Comparison of ENCODE assay signal across 23 mouse cellular contexts in the genomic region with DNA sequence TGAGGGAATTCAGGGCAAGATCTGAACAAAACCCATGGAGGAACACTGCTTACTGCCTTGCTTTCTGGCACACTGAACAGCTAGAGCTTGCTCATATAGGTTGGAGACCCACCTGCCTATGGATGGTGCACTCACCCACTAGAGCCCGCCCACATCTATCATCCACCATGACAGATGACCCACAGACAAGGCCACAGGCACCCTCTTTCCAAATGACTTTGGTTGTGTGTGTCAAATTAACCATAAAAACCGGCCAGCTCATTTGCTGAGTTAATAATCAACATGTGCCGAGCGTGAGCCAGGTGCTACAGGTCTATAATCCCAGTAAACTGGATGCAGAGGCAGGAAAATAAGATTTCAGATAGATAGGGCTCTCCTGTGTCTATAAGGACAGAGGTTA. TPM values are rescaled to one million over a fixed set of nuclear protein-coding genes. Genes with fewer than 3 reads are reported as not detected.
DNase-seq lines count a peak whose midpoint lies in the region; ATAC-seq and TF ChIP-seq lines count a peak whose summit lies in the region.
"Had no signal": no experiment of that assay in that cellular context is flagged by ENCODE, and none has a peak within 500 bp of the region (broad histone marks: within the 10 kb centered on the region; RNA-seq: fewer than 3 reads in every experiment).

No protein-coding gene starts in this region.

- no peak overlapping the region for H3K27ac ChIP-seq in midbrain, embryonic 11.5 days (ENCODE audit: low read depth, low read length)
- no peak overlapping the region for H3K27ac ChIP-seq in midbrain, embryonic 16.5 days (ENCODE audit: low read length)
- H3K27ac ChIP-seq in kidney, postnatal 0 days = peak overlapping the region; percentile 57
- peak overlapping the region; percentile 88 for H3K27ac ChIP-seq in small intestine, adult 2 months (ENCODE audit: insufficient read depth, low read depth, low read length)
- H3K27ac ChIP-seq in layer of hippocampus, adult 2 months = no peak overlapping the region
- H3K27ac ChIP-seq: embryonic facial prominence, embryonic 10.5 days; forebrain, embryonic 15.5 days; midbrain, embryonic 12.5 days had no signal

- TF ChIP-seq CTCF in kidney, postnatal 0 days (IDR thresholded peaks at IDR 0.05; ENCODE audit: low read depth) = no peak
- TF ChIP-seq CTCF in small intestine, adult 2 months (IDR thresholded peaks at IDR 0.05; ENCODE audit: extremely low read depth, insufficient read length, insufficient replicate concordance, low read depth, low read length) = no peak
- TF ChIP-seq CTCF in layer of hippocampus, adult 2 months (conservative IDR thresholded peaks at IDR 0.05) = no peak

- DNase-seq in midbrain, embryonic 11.5 days (ENCODE audit: low spot score, missing footprints) = peak; percentile 73
- DNase-seq in kidney, postnatal 0 days (ENCODE audit: low spot score) = no peak
- no peak for DNase-seq in layer of hippocampus, adult 2 months (ENCODE audit: low spot score in 2 of 2)
- no peak for DNase-seq in left cerebral cortex, postnatal 36 days (ENCODE audit: low spot score in 2 of 2)
- DNase-seq: cerebellum, postnatal 10 days; heart, adult 18-20 months; heart, postnatal 4 days; layer of hippocampus, adult 9-11 months; lung, adult 18-20 months; lung, postnatal 4 days; right cerebral cortex, adult 18-20 months; thymus, postnatal 14 days had no signal

- intact Hi-C loops in left cerebral cortex, postnatal 36 days (cut with DNase I) = no loop called here

- TF ChIP-seq POLR2A in small intestine, adult 2 months (IDR thresholded peaks at IDR 0.05; ENCODE audit: low read depth, low read length) = no peak

- 86% methylated on average over 4 of the region's 4 CpGs for WGBS in midbrain, embryonic 11.5 days
- 87% methylated on average over 4 of the region's 4 CpGs for WGBS in midbrain, embryonic 16.5 days
- 51% methylated on average over 4 of the region's 4 CpGs for WGBS in kidney, postnatal 0 days
- 23% methylated on average over 4 of the region's 4 CpGs for WGBS in small intestine, adult 2 months

- no peak for ATAC-seq in midbrain, embryonic 11.5 days (ENCODE audit: low FRiP score)
- no peak for ATAC-seq in midbrain, embryonic 16.5 days
- peak; percentile 65 for ATAC-seq in kidney, postnatal 0 days (replicated peaks; ENCODE audit: low FRiP score, low read depth)
- ATAC-seq in monocyte, adult 5-6 weeks (replicated peaks; ENCODE audit: insufficient number of reproducible peaks, low FRiP score, low TSS enrichment, poor library complexity, severe bottlenecking) = no peak
- ATAC-seq: forebrain, embryonic 15.5 days; hindbrain, embryonic 16.5 days had no signal

- H3K4me1 ChIP-seq in midbrain, embryonic 11.5 days (ENCODE audit: control insufficient read depth, insufficient read depth, low read length) = peaks cover 7% of the 10 kb centered on the region
- H3K4me1 ChIP-seq in midbrain, embryonic 16.5 days (ENCODE audit: control insufficient read depth, insufficient read depth, low read length) = no peaks in the 10 kb centered on the region
- no peaks in the 10 kb centered on the region; the same call in 1 of the 2 replicates for H3K4me1 ChIP-seq in kidney, postnatal 0 days (replicated peaks; ENCODE audit: insufficient read depth, low read length)
- peaks cover 14% of the 10 kb centered on the region; the same call in 1 of the 2 replicates for H3K4me1 ChIP-seq in small intestine, adult 2 months (ENCODE audit: control insufficient read depth, insufficient read depth, insufficient read length, low read length)
- H3K4me1 ChIP-seq: forebrain, embryonic 15.5 days had no signal

- no peaks in the 10 kb centered on the region for H3K36me3 ChIP-seq in midbrain, embryonic 11.5 days (ENCODE audit: control insufficient read depth, insufficient read depth, low read length)
- no peaks in the 10 kb centered on the region for H3K36me3 ChIP-seq in midbrain, embryonic 16.5 days (ENCODE audit: control insufficient read depth, insufficient read depth, low read length)
- H3K36me3 ChIP-seq in kidney, postnatal 0 days (ENCODE audit: insufficient read depth, low read length) = no peaks in the 10 kb centered on the region
- no peaks in the 10 kb centered on the region for H3K36me3 ChIP-seq in small intestine, adult 2 months (ENCODE audit: control insufficient read depth, insufficient read depth, low read length)
- H3K36me3 ChIP-seq: embryonic facial prominence, embryonic 10.5 days; forebrain, embryonic 15.5 days; midbrain, embryonic 12.5 days had no signal

- no peak overlapping the region for H3K4me3 ChIP-seq in midbrain, embryonic 11.5 days (ENCODE audit: low read depth, low read length)
- no peak overlapping the region for H3K4me3 ChIP-seq in midbrain, embryonic 16.5 days (ENCODE audit: low read depth, low read length)
- no peak overlapping the region for H3K4me3 ChIP-seq in kidney, postnatal 0 days (replicated peaks; ENCODE audit: low read depth, low read length)
- no peak overlapping the region for H3K4me3 ChIP-seq in small intestine, adult 2 months (ENCODE audit: low read depth, low read length)
- H3K4me3 ChIP-seq in layer of hippocampus, adult 2 months = no peak overlapping the region
- H3K4me3 ChIP-seq: embryonic facial prominence, embryonic 10.5 days; erythroblast, embryonic 14.5 days; forebrain, embryonic 15.5 days; midbrain, embryonic 12.5 days had no signal

- H3K4me2 ChIP-seq in midbrain, embryonic 11.5 days = no peak overlapping the region
- H3K4me2 ChIP-seq in midbrain, embryonic 16.5 days (ENCODE audit: low read length) = no peak overlapping the region
- no peak overlapping the region for H3K4me2 ChIP-seq in kidney, postnatal 0 days (ENCODE audit: low read length)
- H3K4me2 ChIP-seq: forebrain, embryonic 15.5 days; midbrain, embryonic 12.5 days had no signal

- no peak overlapping the region for H3K9ac ChIP-seq in midbrain, embryonic 11.5 days (ENCODE audit: low read length)
- no peak overlapping the region for H3K9ac ChIP-seq in midbrain, embryonic 16.5 days (ENCODE audit: low read depth, low read length)
- H3K9ac ChIP-seq in kidney, postnatal 0 days (ENCODE audit: low read depth, low read length) = no peak overlapping the region
- H3K9ac ChIP-seq: forebrain, embryonic 15.5 days; midbrain, embryonic 12.5 days had no signal

- H3K27me3 ChIP-seq in midbrain, embryonic 11.5 days (ENCODE audit: control insufficient read depth, insufficient read depth, low read length) = no peaks in the 10 kb centered on the region
- no peaks in the 10 kb centered on the region for H3K27me3 ChIP-seq in midbrain, embryonic 16.5 days (ENCODE audit: control insufficient read depth, insufficient read depth, low read depth, low read length)
- H3K27me3 ChIP-seq in kidney, postnatal 0 days (ENCODE audit: insufficient read depth, low read length) = no peaks in the 10 kb centered on the region
- H3K27me3 ChIP-seq in small intestine, adult 2 months (ENCODE audit: control insufficient read depth, insufficient read depth, low read length) = no peaks in the 10 kb centered on the region
- H3K27me3 ChIP-seq: forebrain, embryonic 15.5 days had no signal

- H3K9me3 ChIP-seq in midbrain, embryonic 11.5 days (ENCODE audit: control insufficient read depth, low read length) = no peaks in the 10 kb centered on the region
- no peaks in the 10 kb centered on the region for H3K9me3 ChIP-seq in midbrain, embryonic 16.5 days (replicated peaks; ENCODE audit: control insufficient read depth, low read length, poor library complexity, severe bottlenecking)
- H3K9me3 ChIP-seq in kidney, postnatal 0 days (replicated peaks; ENCODE audit: low read length) = no peaks in the 10 kb centered on the region
- H3K9me3 ChIP-seq: embryonic facial prominence, embryonic 10.5 days; forebrain, embryonic 15.5 days; midbrain, embryonic 12.5 days had no signal

RNA-seq across cellular contexts. Expression of gene Gm10073, which starts 2.9 kb away (rescaled TPM):
- 4.6 and 7.5 TPM in 2 replicates for polyA plus RNA-seq in midbrain, embryonic 11.5 days (2014; fragmentation: Nextera tagmentation; extraction: Ambion mirVana)
- polyA plus RNA-seq in midbrain, embryonic 16.5 days (2015; fragmentation: Nextera tagmentation; extraction: Ambion mirVana) = 5.9 and 6.8 TPM in 2 replicates
- 10.5 and 15.1 TPM in 2 replicates for polyA plus RNA-seq in kidney, postnatal 0 days (2015; fragmentation: Nextera tagmentation; extraction: Ambion mirVana)
- 78.0 and 81.0 TPM in 2 replicates for polyA plus RNA-seq in small intestine, adult 2 months (2012; rRNA removed)
- 10 to 100 TPM; 90.4 to 97.5 TPM for total RNA-seq in layer of hippocampus, adult 2 months (2021)
- total RNA-seq in left cerebral cortex, postnatal 36 days (2021) = 10 to 100 TPM; 76.4 to 91.4 TPM
- 2.2 to 11.5 TPM (median 9.5 TPM) in 3 replicates for total RNA-seq in monocyte, adult 5-6 weeks (2017)

RNA-seq across cellular contexts. Expression of gene Cdh1, which starts 32.8 kb away (rescaled TPM):
- 5.7 and 6.4 TPM in 2 replicates for polyA plus RNA-seq in midbrain, embryonic 11.5 days (2014; fragmentation: Nextera tagmentation; extraction: Ambion mirVana)
- 3.8 and 4.1 TPM in 2 replicates for polyA plus RNA-seq in midbrain, embryonic 16.5 days (2015; fragmentation: Nextera tagmentation; extraction: Ambion mirVana)
- 74.0 and 89.3 TPM in 2 replicates for polyA plus RNA-seq in kidney, postnatal 0 days (2015; fragmentation: Nextera tagmentation; extraction: Ambion mirVana)
- 88.3 and 234 TPM in 2 replicates for polyA plus RNA-seq in small intestine, adult 2 months (2012; rRNA removed)
- total RNA-seq in layer of hippocampus, adult 2 months (2021) = under 1 TPM; 0.37 to 0.54 TPM
- total RNA-seq in left cerebral cortex, postnatal 36 days (2021) = 1 to 10 TPM; 1.4 to 1.9 TPM
- 7.3 to 16.7 TPM (median 15.2 TPM) in 3 replicates for total RNA-seq in monocyte, adult 5-6 weeks (2017)
- polyA plus RNA-seq: erythroblast, embryonic 14.5 days had no signal

RNA-seq across cellular contexts. Expression of gene Cdh3, which starts 59.7 kb away (rescaled TPM):
- polyA plus RNA-seq in midbrain, embryonic 11.5 days (2014; fragmentation: Nextera tagmentation; extraction: Ambion mirVana) = 1.2 and 1.3 TPM in 2 replicates
- 0.91 and 1.2 TPM in 2 replicates for polyA plus RNA-seq in midbrain, embryonic 16.5 days (2015; fragmentation: Nextera tagmentation; extraction: Ambion mirVana)
- polyA plus RNA-seq in kidney, postnatal 0 days (2015; fragmentation: Nextera tagmentation; extraction: Ambion mirVana) = 20.9 and 23.3 TPM in 2 replicates
- 0.34 and 0.42 TPM in 2 replicates for polyA plus RNA-seq in small intestine, adult 2 months (2012; rRNA removed)
- total RNA-seq in layer of hippocampus, adult 2 months (2021) = not detected
- total RNA-seq in left cerebral cortex, postnatal 36 days (2021) = under 1 TPM; 0.30 to 0.50 TPM
- total RNA-seq in monocyte, adult 5-6 weeks (2017) = not detected in 3 replicates
- total RNA-seq: CH12.LX; gastrocnemius, adult 18-20 months; neutrophil, adult 5-6 weeks had no signal
- polyA plus RNA-seq: erythroblast, embryonic 14.5 days had no signal

Comparison
In these comparisons a context has a peak if more than half of its experiments do, and no peak if none do; other contexts are left out.
1. H3K27ac ChIP-seq: peak in kidney, postnatal 0 days (single experiment) and small intestine, adult 2 months (single experiment); none in midbrain, embryonic 11.5 days (single experiment), midbrain, embryonic 16.5 days (single experiment) and layer of hippocampus, adult 2 months (single experiment).
2. RNA of gene Cdh1, which starts 32.8 kb away (polyA plus RNA-seq): 88.3 to 234 TPM in small intestine, adult 2 months and 74.0 to 89.3 TPM in kidney, postnatal 0 days; 5.7 to 6.4 TPM in midbrain, embryonic 11.5 days and 3.8 to 4.1 TPM in midbrain, embryonic 16.5 days; every median in the first group is over 10 times any median in the second.